22 mouse cellular contexts compared by ENCODE assay signal in genomic region chr7:112138168-112138508, GRCm38 (mm10). TPM values are rescaled to one million over a fixed set of nuclear protein-coding genes. Genes with fewer than 3 reads are reported as not detected.
A peak's percentile ranks its signal among the peaks of the same experiment; 100 is the strongest.
DNase-seq lines count a peak whose midpoint lies in the region; ATAC-seq and TF ChIP-seq lines count a peak whose summit lies in the region.
"Had no signal": no experiment of that assay in that cellular context is flagged by ENCODE, and none has a peak within 500 bp of the region (broad histone marks: within the 10 kb centered on the region; RNA-seq: fewer than 3 reads in every experiment).

No protein-coding gene starts in this region.

- no peak for TF ChIP-seq POLR2A in embryonic fibroblast, embryonic 13.5 days (IDR thresholded peaks at IDR 0.05; ENCODE audit: low read depth, low read length)

- ATAC-seq in heart, embryonic 15.5 days (replicated peaks; ENCODE audit: insufficient number of reproducible peaks, insufficient read depth, low FRiP score, low read depth) = no peak
- ATAC-seq in lung, embryonic 16.5 days (ENCODE audit: low read depth) = no peak
- ATAC-seq in stomach, embryonic 15.5 days (ENCODE audit: insufficient read depth, low FRiP score, low read depth) = 0 out of 2 replicates have a peak, but pooled peaks have one; percentile 36
- no peak for ATAC-seq in hindbrain, embryonic 14.5 days (ENCODE audit: low FRiP score)
- ATAC-seq: midbrain, embryonic 16.5 days; Patski had no signal

- no peak for TF ChIP-seq CTCF in embryonic fibroblast, embryonic 13.5 days (IDR thresholded peaks at IDR 0.05; ENCODE audit: borderline replicate concordance, insufficient read depth, low read length)

- DNase-seq in heart, adult 9 months (ENCODE audit: low spot score in 2 of 2) = no peak
- DNase-seq in lung, postnatal 36 days = no peak
- DNase-seq in thymus, postnatal 36 days = no peak
- no peak for DNase-seq in hindbrain, embryonic 14.5 days (ENCODE audit: low spot score)
- DNase-seq: adrenal gland, adult 8-10 months; cerebellum, adult 11 months; cerebellum, postnatal 10 days; gastrocnemius, postnatal 10 days; right cerebral cortex, postnatal 25 days; thymus, postnatal 14 days had no signal

- H3K27ac ChIP-seq in heart, embryonic 15.5 days = peak overlapping the region; percentile 63
- H3K27ac ChIP-seq in lung, embryonic 16.5 days (ENCODE audit: low read length) = peak overlapping the region; percentile 16; the same call in 1 of the 2 replicates
- peak overlapping the region; percentile 68 for H3K27ac ChIP-seq in embryonic fibroblast, embryonic 13.5 days (ENCODE audit: insufficient read depth, low read length)
- H3K27ac ChIP-seq in stomach, embryonic 15.5 days = 0 out of 2 replicates have a peak overlapping the region, but pooled peaks have one; percentile 8
- H3K27ac ChIP-seq in hindbrain, embryonic 14.5 days = no peak overlapping the region
- H3K27ac ChIP-seq: hindbrain, embryonic 13.5 days; intestine, embryonic 15.5 days; kidney, embryonic 15.5 days; limb, embryonic 12.5 days; liver, embryonic 15.5 days had no signal

- no peaks in the 10 kb centered on the region for H3K36me3 ChIP-seq in heart, embryonic 15.5 days
- no peaks in the 10 kb centered on the region for H3K36me3 ChIP-seq in lung, embryonic 16.5 days (ENCODE audit: control insufficient read depth, insufficient read depth, low read length)
- no peaks in the 10 kb centered on the region for H3K36me3 ChIP-seq in stomach, embryonic 15.5 days
- H3K36me3 ChIP-seq in hindbrain, embryonic 14.5 days (replicated peaks; ENCODE audit: control insufficient read depth, insufficient read depth) = no peaks in the 10 kb centered on the region
- H3K36me3 ChIP-seq: hindbrain, embryonic 13.5 days; intestine, embryonic 15.5 days; kidney, embryonic 15.5 days; limb, embryonic 12.5 days; liver, embryonic 15.5 days had no signal

- H3K9ac ChIP-seq in heart, embryonic 15.5 days = no peak overlapping the region
- no peak overlapping the region for H3K9ac ChIP-seq in lung, embryonic 16.5 days (ENCODE audit: low read length)
- no peak overlapping the region for H3K9ac ChIP-seq in stomach, embryonic 15.5 days
- no peak overlapping the region for H3K9ac ChIP-seq in hindbrain, embryonic 14.5 days
- H3K9ac ChIP-seq: hindbrain, embryonic 13.5 days; intestine, embryonic 15.5 days; kidney, embryonic 15.5 days; limb, embryonic 12.5 days; liver, embryonic 15.5 days had no signal

- no peaks in the 10 kb centered on the region for H3K27me3 ChIP-seq in heart, embryonic 15.5 days
- H3K27me3 ChIP-seq in lung, embryonic 16.5 days (ENCODE audit: control insufficient read depth, insufficient read depth, low read depth, low read length) = no peaks in the 10 kb centered on the region
- no peaks in the 10 kb centered on the region for H3K27me3 ChIP-seq in stomach, embryonic 15.5 days (replicated peaks)
- no peaks in the 10 kb centered on the region for H3K27me3 ChIP-seq in hindbrain, embryonic 14.5 days (ENCODE audit: control insufficient read depth, insufficient read depth, low read length)
- H3K27me3 ChIP-seq: hindbrain, embryonic 13.5 days; intestine, embryonic 15.5 days; kidney, embryonic 15.5 days; limb, embryonic 12.5 days; liver, embryonic 15.5 days; Patski had no signal

- H3K4me2 ChIP-seq in heart, embryonic 15.5 days = no peak overlapping the region
- H3K4me2 ChIP-seq in lung, embryonic 16.5 days (ENCODE audit: low read depth, low read length) = no peak overlapping the region
- H3K4me2 ChIP-seq in stomach, embryonic 15.5 days = no peak overlapping the region
- no peak overlapping the region for H3K4me2 ChIP-seq in hindbrain, embryonic 14.5 days (replicated peaks)
- H3K4me2 ChIP-seq: hindbrain, embryonic 13.5 days; intestine, embryonic 15.5 days; kidney, embryonic 15.5 days; limb, embryonic 12.5 days; liver, embryonic 15.5 days had no signal

- peaks cover 32% of the 10 kb centered on the region for H3K4me1 ChIP-seq in heart, embryonic 15.5 days (replicated peaks)
- H3K4me1 ChIP-seq in lung, embryonic 16.5 days (replicated peaks; ENCODE audit: control insufficient read depth, insufficient read depth, low read length) = 0 out of 2 replicates have a peak, but pooled peaks cover 3% of the 10 kb centered on the region
- peaks cover 36% of the 10 kb centered on the region for H3K4me1 ChIP-seq in embryonic fibroblast, embryonic 13.5 days (ENCODE audit: control insufficient read depth, insufficient read depth, low read length)
- peaks cover 2% of the 10 kb centered on the region; the same call in 1 of the 2 replicates for H3K4me1 ChIP-seq in stomach, embryonic 15.5 days
- peaks cover 3% of the 10 kb centered on the region for H3K4me1 ChIP-seq in hindbrain, embryonic 14.5 days (replicated peaks; ENCODE audit: control insufficient read depth, insufficient read depth, low read length)

- 66% methylated on average over 7 of the region's 7 CpGs for WGBS in heart, embryonic 15.5 days
- 67% methylated on average over 7 of the region's 7 CpGs for WGBS in lung, embryonic 16.5 days
- WGBS in stomach, embryonic 15.5 days = 69% methylated on average over 7 of the region's 7 CpGs
- 83% methylated on average over 7 of the region's 7 CpGs for WGBS in hindbrain, embryonic 14.5 days

- H3K4me3 ChIP-seq in heart, embryonic 15.5 days = no peak overlapping the region
- no peak overlapping the region for H3K4me3 ChIP-seq in lung, embryonic 16.5 days (ENCODE audit: low read length)
- no peak overlapping the region for H3K4me3 ChIP-seq in embryonic fibroblast, embryonic 13.5 days (ENCODE audit: insufficient read depth, low read length)
- no peak overlapping the region for H3K4me3 ChIP-seq in stomach, embryonic 15.5 days (replicated peaks)
- no peak overlapping the region for H3K4me3 ChIP-seq in hindbrain, embryonic 14.5 days (replicated peaks; ENCODE audit: low read length)
- H3K4me3 ChIP-seq: hindbrain, embryonic 13.5 days; intestine, embryonic 15.5 days; kidney, embryonic 15.5 days; limb, embryonic 12.5 days; liver, embryonic 15.5 days; megakaryocyte, embryonic 14.5 days had no signal

- no peaks in the 10 kb centered on the region for H3K9me3 ChIP-seq in heart, embryonic 15.5 days (replicated peaks)
- no peaks in the 10 kb centered on the region for H3K9me3 ChIP-seq in lung, embryonic 16.5 days (ENCODE audit: control insufficient read depth, low read length)
- H3K9me3 ChIP-seq in stomach, embryonic 15.5 days = no peaks in the 10 kb centered on the region
- no peaks in the 10 kb centered on the region for H3K9me3 ChIP-seq in hindbrain, embryonic 14.5 days (ENCODE audit: control insufficient read depth, low read length)
- H3K9me3 ChIP-seq: hindbrain, embryonic 13.5 days; intestine, embryonic 15.5 days; kidney, embryonic 15.5 days; limb, embryonic 12.5 days; liver, embryonic 15.5 days; megakaryocyte, embryonic 14.5 days had no signal

RNA-seq across cellular contexts. Expression of gene Dkk3, which starts 20.7 kb away (rescaled TPM):
- 75.1 and 88.2 TPM in 2 replicates for polyA plus RNA-seq in heart, embryonic 15.5 days (2015; fragmentation: Nextera tagmentation; extraction: Ambion mirVana)
- polyA plus RNA-seq in lung, embryonic 16.5 days (2015; fragmentation: Nextera tagmentation; extraction: Ambion mirVana) = 45.5 and 48.2 TPM in 2 replicates
- 130 and 148 TPM in 2 replicates for polyA plus RNA-seq in embryonic fibroblast, embryonic 13.5 days (2011; ENCODE audit: insufficient read length, low read depth, missing spikeins)
- 30.7 and 33.1 TPM in 2 replicates for polyA plus RNA-seq in stomach, embryonic 15.5 days (2015; fragmentation: Nextera tagmentation; extraction: Ambion mirVana)
- polyA plus RNA-seq in hindbrain, embryonic 14.5 days (2014; fragmentation: Nextera tagmentation; extraction: Ambion mirVana) = 28.3 and 32.0 TPM in 2 replicates
